In genomic region chr8:90892579-90892919, GRCm38 (mm10) we compare ENCODE assay signal across 13 mouse cellular contexts.
A peak's percentile ranks its signal among the peaks of the same experiment; 100 is the strongest.
DNase-seq lines count a peak whose midpoint lies in the region; ATAC-seq and TF ChIP-seq lines count a peak whose summit lies in the region.
"Had no signal": no experiment of that assay in that cellular context is flagged by ENCODE, and none has a peak within 500 bp of the region (broad histone marks: within the 10 kb centered on the region; RNA-seq: fewer than 3 reads in every experiment).

No protein-coding gene starts in this region.

- WGBS in cerebellum, adult 2 months: 50% methylated on average over 5 of the region's 5 CpGs
- WGBS in liver, embryonic 11.5 days: 66% methylated on average over 5 of the region's 5 CpGs
- 51% methylated on average over 5 of the region's 5 CpGs for WGBS in stomach, embryonic 16.5 days

- H3K9ac ChIP-seq in liver, embryonic 11.5 days (ENCODE audit: low read depth, low read length): no peak overlapping the region
- H3K9ac ChIP-seq in stomach, embryonic 16.5 days (ENCODE audit: low read length): no peak overlapping the region

- no peak for TF ChIP-seq CTCF in cerebellum, adult 2 months (IDR thresholded peaks at IDR 0.05; ENCODE audit: borderline replicate concordance, insufficient read depth, low read depth, low read length)

- no peaks in the 10 kb centered on the region for H3K27me3 ChIP-seq in cerebellum, adult 2 months (ENCODE audit: control insufficient read depth, insufficient read depth, low read length)
- H3K27me3 ChIP-seq in liver, embryonic 11.5 days (replicated peaks; ENCODE audit: control insufficient read depth, insufficient read depth, low read length): no peaks in the 10 kb centered on the region
- H3K27me3 ChIP-seq in stomach, embryonic 16.5 days (ENCODE audit: control insufficient read depth, insufficient read depth, low read length): no peaks in the 10 kb centered on the region

- peak in 1 of 2 experiments; percentile 35 for DNase-seq in cerebellum, adult 2 months
- no peak for DNase-seq in cerebellum, postnatal 4 days (ENCODE audit: low spot score in 2 of 2)
- peak; percentile 32 for DNase-seq in lung, postnatal 10 days
- no peak for DNase-seq in lung, postnatal 14 days
- DNase-seq in liver, embryonic 11.5 days (ENCODE audit: low spot score): no peak
- no peak for DNase-seq in adrenal gland, adult 2 months
- DNase-seq: adrenal gland, postnatal 10 days; cerebellum, adult 8-10 months; heart, postnatal 10 days had no signal

- ATAC-seq in liver, embryonic 11.5 days (replicated peaks; ENCODE audit: low FRiP score): peak; percentile 41; the same call in 1 of the 2 replicates
- ATAC-seq in stomach, embryonic 16.5 days (ENCODE audit: insufficient read depth, low FRiP score): peak; percentile 88
- no peak for ATAC-seq in CD4-positive, CD25-positive, alpha-beta regulatory T cell, adult 4 months
- ATAC-seq: inflammation-experienced regulatory T-cells, adult 6 months had no signal

- peak overlapping the region; percentile 78 for H3K4me3 ChIP-seq in cerebellum, adult 2 months (replicated peaks; ENCODE audit: insufficient read depth, low read depth, low read length)
- no peak overlapping the region for H3K4me3 ChIP-seq in liver, embryonic 11.5 days (ENCODE audit: low read depth, low read length)
- H3K4me3 ChIP-seq in stomach, embryonic 16.5 days (replicated peaks; ENCODE audit: low read length): no peak overlapping the region
- H3K4me3 ChIP-seq: erythroblast, embryonic 14.5 days had no signal

- no peak overlapping the region for H3K4me2 ChIP-seq in liver, embryonic 11.5 days
- no peak overlapping the region for H3K4me2 ChIP-seq in stomach, embryonic 16.5 days (ENCODE audit: low read depth, low read length)

- no peaks in the 10 kb centered on the region for H3K9me3 ChIP-seq in liver, embryonic 11.5 days (ENCODE audit: control insufficient read depth, low read length)
- H3K9me3 ChIP-seq in stomach, embryonic 16.5 days (replicated peaks; ENCODE audit: control insufficient read depth, low read length): no peaks in the 10 kb centered on the region

- peak overlapping the region; percentile 99; the same call in 1 of the 2 replicates for H3K27ac ChIP-seq in cerebellum, adult 2 months (ENCODE audit: insufficient read depth, low read length)
- no peak overlapping the region for H3K27ac ChIP-seq in liver, embryonic 11.5 days (ENCODE audit: low read depth, low read length)
- peak overlapping the region; percentile 41; the same call in 1 of the 2 replicates for H3K27ac ChIP-seq in stomach, embryonic 16.5 days (ENCODE audit: low read length)

- H3K4me1 ChIP-seq in cerebellum, adult 2 months (ENCODE audit: control insufficient read depth, insufficient read depth, low read length): peaks cover 11% of the 10 kb centered on the region; the same call in 1 of the 2 replicates
- H3K4me1 ChIP-seq in liver, embryonic 11.5 days (replicated peaks; ENCODE audit: control insufficient read depth, insufficient read depth, low read length): no peaks in the 10 kb centered on the region
- peaks cover 8% of the 10 kb centered on the region for H3K4me1 ChIP-seq in stomach, embryonic 16.5 days (ENCODE audit: control insufficient read depth, insufficient read depth, low read length)

- TF ChIP-seq POLR2A in cerebellum, adult 2 months (IDR thresholded peaks at IDR 0.05; ENCODE audit: borderline replicate concordance, insufficient read depth, low read length): peak; percentile 26; the same call in 1 of the 2 replicates

- H3K36me3 ChIP-seq in liver, embryonic 11.5 days (ENCODE audit: control insufficient read depth, insufficient read depth, low read length): no peaks in the 10 kb centered on the region
- H3K36me3 ChIP-seq in stomach, embryonic 16.5 days (ENCODE audit: control insufficient read depth, insufficient read depth, low read length): no peaks in the 10 kb centered on the region
